Mouse (Mus musculus) small intestine, adult 2 months (tissue): ENCODE data around the gene Syde1.

Experiments used
- CTCF ChIP-seq: fragments of 200-500 bp; IDR thresholded peaks from 2 replicates; pipeline ENCODE4 v1.5.1; 2012; ENCODE audit warnings: low read depth, mild to moderate bottlenecking, control low read depth, inconsistent platforms, low read length, moderate library complexity, mixed read lengths; ENCODE audit not compliant: insufficient replicate concordance, insufficient read length; ENCODE audit errors: extremely low read depth
- POLR2A ChIP-seq: fragments of 200-500 bp; IDR thresholded peaks from 2 replicates; pipeline ENCODE4 v1.6.1; 2012; ENCODE audit warnings: low read depth, mild to moderate bottlenecking, control low read depth, inconsistent platforms, low read length, moderate library complexity

DNA sequence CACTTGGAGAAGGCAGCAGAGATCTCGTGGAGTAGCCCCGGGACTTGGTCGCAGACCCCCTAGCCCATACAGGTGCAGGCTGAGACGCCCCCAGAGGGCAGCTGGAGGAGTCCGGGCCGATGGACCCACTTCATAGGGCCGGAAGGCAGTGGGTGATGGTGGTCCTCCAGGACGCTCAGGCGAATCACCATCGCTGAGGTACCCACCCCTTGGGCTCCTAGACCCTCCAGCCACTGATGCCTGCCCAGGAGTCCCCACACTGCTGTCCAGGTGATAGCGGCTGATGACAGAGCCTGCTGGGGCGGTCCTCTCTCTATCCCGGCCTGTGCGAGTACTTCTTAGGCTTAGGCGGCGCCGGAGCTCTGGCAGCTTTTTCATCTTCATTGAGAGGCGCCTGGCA lies 2.5 kb downstream of the Syde1 start:
- TF ChIP-seq POLR2A (no peak), CTCF (no peak)
